In the genomic region with DNA sequence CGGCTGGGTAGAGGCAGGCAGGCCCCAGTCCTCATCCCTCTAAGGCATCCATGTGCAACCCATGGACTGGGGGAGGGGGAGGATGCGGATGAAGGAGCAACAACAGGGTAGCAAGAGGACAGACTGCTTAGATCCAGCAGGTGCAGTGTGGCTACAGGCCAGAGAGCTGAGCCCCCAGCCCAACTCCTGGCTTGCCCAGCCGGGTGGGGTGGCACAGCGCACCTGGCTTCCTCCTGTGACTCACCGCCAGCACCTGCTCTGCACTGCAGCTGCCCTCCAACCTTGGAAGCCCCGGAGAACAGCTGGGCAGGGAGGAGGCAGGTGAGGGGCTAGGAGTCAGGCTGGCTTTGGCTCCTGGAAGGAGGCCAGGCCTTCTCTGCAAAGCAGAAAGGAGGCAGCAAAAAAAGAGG, we compare ENCODE assay signal across 9 mouse cellular contexts. TPM values are rescaled to one million over a fixed set of nuclear protein-coding genes. Genes with fewer than 3 reads are reported as not detected.
DNase-seq lines count a peak whose midpoint lies in the region; ATAC-seq and TF ChIP-seq lines count a peak whose summit lies in the region.
"Had no signal": no experiment of that assay in that cellular context is flagged by ENCODE, and none has a peak within 500 bp of the region (broad histone marks: within the 10 kb centered on the region; RNA-seq: fewer than 3 reads in every experiment).

No protein-coding gene starts in this region.

- no peak for DNase-seq in heart, postnatal 4 days
- peak; percentile 13 for DNase-seq in MEL (ENCODE audit: low read depth, low spot score)
- DNase-seq in hindbrain, embryonic 10.5 days (ENCODE audit: low spot score), result no peak
- no peak for DNase-seq in midbrain, embryonic 14.5 days
- no peak for DNase-seq in left cerebral cortex, adult 8-10 months (ENCODE audit: low spot score in 2 of 2)
- DNase-seq in spleen, postnatal 14 days (ENCODE audit: low spot score in 2 of 2), result no peak
- no peak for DNase-seq in layer of hippocampus, adult 9-11 months

- no peaks in the 10 kb centered on the region for H3K36me3 ChIP-seq in heart, embryonic 13.5 days
- H3K36me3 ChIP-seq in MEL (ENCODE audit: control insufficient read depth in 1 of 2, insufficient read depth in 2 of 2, low read length in 2 of 2), result no peaks in the 10 kb centered on the region
- no peaks in the 10 kb centered on the region for H3K36me3 ChIP-seq in hindbrain, embryonic 10.5 days
- H3K36me3 ChIP-seq in midbrain, embryonic 14.5 days (ENCODE audit: control insufficient read depth, insufficient read depth, low read length), result no peaks in the 10 kb centered on the region

- 36% methylated on average over 6 of the region's 6 CpGs for WGBS in heart, embryonic 13.5 days
- WGBS in hindbrain, embryonic 10.5 days, result 22% methylated on average over 6 of the region's 6 CpGs
- 16% methylated on average over 6 of the region's 6 CpGs for WGBS in midbrain, embryonic 14.5 days

- no peak for ATAC-seq in heart, embryonic 13.5 days (ENCODE audit: extremely low read depth, insufficient number of reproducible peaks, low FRiP score, low TSS enrichment)
- ATAC-seq in midbrain, embryonic 14.5 days (ENCODE audit: low FRiP score, low TSS enrichment), result peak; percentile 42
- ATAC-seq: Patski had no signal

- no peak for TF ChIP-seq CTCF in MEL (IDR thresholded peaks at IDR 0.05 in 2 of 3, conservative IDR thresholded peaks at IDR 0.05 in 1 of 3; ENCODE audit: control insufficient read depth in 1 of 3, insufficient read depth in 1 of 3, low read depth in 2 of 3, low read length in 3 of 3, poor library complexity in 1 of 3, severe bottlenecking in 1 of 3)

- H3K4me1 ChIP-seq in heart, embryonic 13.5 days, result peaks cover 75% of the 10 kb centered on the region
- no peaks in the 10 kb centered on the region for H3K4me1 ChIP-seq in MEL (ENCODE audit: control insufficient read depth in 1 of 2, insufficient read depth in 2 of 2, low read length in 2 of 2)
- peaks cover 65% of the 10 kb centered on the region for H3K4me1 ChIP-seq in hindbrain, embryonic 10.5 days (replicated peaks)
- peaks cover 19% of the 10 kb centered on the region for H3K4me1 ChIP-seq in midbrain, embryonic 14.5 days (ENCODE audit: control insufficient read depth, insufficient read depth, low read length)

- H3K4me3 ChIP-seq in heart, embryonic 13.5 days, result peak overlapping the region; percentile 37
- H3K4me3 ChIP-seq in MEL (ENCODE audit: control insufficient read depth in 1 of 2, insufficient read depth in 1 of 2, low read depth in 2 of 2, low read length in 2 of 2), result no peak overlapping the region
- peak overlapping the region; percentile 37 for H3K4me3 ChIP-seq in hindbrain, embryonic 10.5 days
- H3K4me3 ChIP-seq in midbrain, embryonic 14.5 days (replicated peaks; ENCODE audit: low read depth, low read length), result no peak overlapping the region

- H3K9me3 ChIP-seq in heart, embryonic 13.5 days, result no peaks in the 10 kb centered on the region
- H3K9me3 ChIP-seq in MEL (replicated peaks; ENCODE audit: insufficient read depth, low read length), result no peaks in the 10 kb centered on the region
- H3K9me3 ChIP-seq in hindbrain, embryonic 10.5 days, result no peaks in the 10 kb centered on the region
- no peaks in the 10 kb centered on the region for H3K9me3 ChIP-seq in midbrain, embryonic 14.5 days (ENCODE audit: control insufficient read depth, low read length)

- no peaks in the 10 kb centered on the region for H3K27me3 ChIP-seq in heart, embryonic 13.5 days (replicated peaks)
- H3K27me3 ChIP-seq in MEL (ENCODE audit: control insufficient read depth in 1 of 2, insufficient read depth in 2 of 2, low read length in 2 of 2), result no peaks in the 10 kb centered on the region
- peaks cover 4% of the 10 kb centered on the region for H3K27me3 ChIP-seq in hindbrain, embryonic 10.5 days (ENCODE audit: insufficient read depth, poor library complexity, severe bottlenecking)
- no peaks in the 10 kb centered on the region for H3K27me3 ChIP-seq in midbrain, embryonic 14.5 days (ENCODE audit: control insufficient read depth, insufficient read depth, low read length)
- H3K27me3 ChIP-seq: Patski had no signal

- H3K9ac ChIP-seq in heart, embryonic 13.5 days, result peak overlapping the region; percentile 71
- no peak overlapping the region for H3K9ac ChIP-seq in MEL (ENCODE audit: control insufficient read depth, low read depth, low read length, poor library complexity, severe bottlenecking)
- H3K9ac ChIP-seq in midbrain, embryonic 14.5 days (replicated peaks; ENCODE audit: low read length), result peak overlapping the region; percentile 43; the same call in 1 of the 2 replicates

- no peaks in the 10 kb centered on the region for H3K79me2 ChIP-seq in MEL (ENCODE audit: control insufficient read depth, insufficient read depth, low read length, poor library complexity)

- no peak for TF ChIP-seq RAD21 in MEL (IDR thresholded peaks at IDR 0.05; ENCODE audit: low read depth, low read length)

- TF ChIP-seq EP300 in MEL (IDR thresholded peaks at IDR 0.05; ENCODE audit: low read depth in 1 of 2, low read length in 2 of 2), result no peak

- peak overlapping the region; percentile 68 for H3K4me2 ChIP-seq in heart, embryonic 13.5 days
- peak overlapping the region; percentile 24 for H3K4me2 ChIP-seq in midbrain, embryonic 14.5 days (ENCODE audit: low read length)

- peak overlapping the region; percentile 93 for H3K27ac ChIP-seq in heart, embryonic 13.5 days (replicated peaks)
- no peak overlapping the region for H3K27ac ChIP-seq in MEL (ENCODE audit: control insufficient read depth, low read depth, low read length)
- H3K27ac ChIP-seq in hindbrain, embryonic 10.5 days, result peak overlapping the region; percentile 90
- peak overlapping the region; percentile 80 for H3K27ac ChIP-seq in midbrain, embryonic 14.5 days (replicated peaks; ENCODE audit: low read depth, low read length)

- no peak for TF ChIP-seq POLR2A in MEL (IDR thresholded peaks at IDR 0.05; ENCODE audit: control insufficient read depth in 1 of 2, insufficient read depth in 1 of 2, low read depth in 1 of 2, low read length in 2 of 2, poor library complexity in 1 of 2)

TF ChIP-seq in MEL, 35 proteins besides CTCF, POLR2A, EP300 and RAD21 (continues in another document):
- TF ChIP-seq NELFE (IDR thresholded peaks at IDR 0.05; ENCODE audit: low read depth, low read length), result no peak
- TF ChIP-seq USF1 (IDR thresholded peaks at IDR 0.05; ENCODE audit: low read depth, low read length), result no peak
- no peak for TF ChIP-seq MEF2A (IDR thresholded peaks at IDR 0.05; ENCODE audit: extremely low read depth, insufficient replicate concordance, low read depth, low read length, poor library complexity, severe bottlenecking)
- no peak for TF ChIP-seq ELF1 (IDR thresholded peaks at IDR 0.05; ENCODE audit: low read depth, low read length)
- TF ChIP-seq SMC3 (IDR thresholded peaks at IDR 0.05; ENCODE audit: low read depth, low read length), result no peak
- no peak for TF ChIP-seq E2F4 (IDR thresholded peaks at IDR 0.05; ENCODE audit: borderline replicate concordance, low read depth, low read length)
- TF ChIP-seq MAFK (IDR thresholded peaks at IDR 0.05; ENCODE audit: borderline replicate concordance, low read depth, low read length), result no peak
- TF ChIP-seq CHD1 (IDR thresholded peaks at IDR 0.05; ENCODE audit: low read depth, low read length), result no peak
- TF ChIP-seq MXI1 (IDR thresholded peaks at IDR 0.05; ENCODE audit: low read depth, low read length), result no peak
- no peak for TF ChIP-seq MYB (IDR thresholded peaks at IDR 0.05; ENCODE audit: low read depth, low read length)

RNA-seq across cellular contexts. Expression of a gene that starts 21.8 kb away (rescaled TPM):
- 10.0 and 10.2 TPM in 2 replicates for polyA plus RNA-seq in heart, embryonic 13.5 days (2015; fragmentation: Nextera tagmentation; extraction: Ambion mirVana)
- 10 to 100 TPM; 26.7 to 31.2 TPM for total RNA-seq in heart, postnatal 4 days (2021)
- total RNA-seq in MEL (2012; rRNA removed), result 0.19 and 0.33 TPM in 2 replicates
- 1 to 10 TPM in 1 of 2 experiments, not detected in 1; 1.4 TPM for polyA plus RNA-seq in MEL (2012; ENCODE audit: insufficient read depth in 1 of 2, insufficient read length in 2 of 2, low read depth in 1 of 2, low replicate concordance in 2 of 2, missing spikeins in 1 of 2)
- polyA plus RNA-seq in hindbrain, embryonic 10.5 days (2016; fragmentation: Nextera tagmentation; extraction: Ambion mirVana), result 25.4 and 29.6 TPM in 2 replicates
- polyA plus RNA-seq in midbrain, embryonic 14.5 days (2014; fragmentation: Nextera tagmentation; extraction: Ambion mirVana), result 4.7 and 8.7 TPM in 2 replicates
- total RNA-seq in left cerebral cortex, adult 8-10 months (2022), result 10 to 100 TPM; 16.1 to 23.4 (median 19.2) TPM

RNA-seq across cellular contexts. Expression of a gene that starts 32.7 kb away (rescaled TPM):
- 23.6 and 27.2 TPM in 2 replicates for polyA plus RNA-seq in heart, embryonic 13.5 days (2015; fragmentation: Nextera tagmentation; extraction: Ambion mirVana)
- 10 to 100 TPM; 16.0 to 18.5 TPM for total RNA-seq in heart, postnatal 4 days (2021)
- 8.8 and 9.7 TPM in 2 replicates for total RNA-seq in MEL (2012; rRNA removed)
- polyA plus RNA-seq in MEL (2012; ENCODE audit: insufficient read depth in 1 of 2, insufficient read length in 2 of 2, low read depth in 1 of 2, low replicate concordance in 2 of 2, missing spikeins in 1 of 2), result 10 to 100 TPM in 1 of 2 experiments, not detected in 1; 14.4 TPM
- 16.9 and 20.6 TPM in 2 replicates for polyA plus RNA-seq in hindbrain, embryonic 10.5 days (2016; fragmentation: Nextera tagmentation; extraction: Ambion mirVana)
- 22.3 and 28.5 TPM in 2 replicates for polyA plus RNA-seq in midbrain, embryonic 14.5 days (2014; fragmentation: Nextera tagmentation; extraction: Ambion mirVana)
- total RNA-seq in left cerebral cortex, adult 8-10 months (2022), result 10 to 100 TPM; 13.1 to 17.0 (median 14.9) TPM

RNA-seq across cellular contexts. Expression of a gene that starts 40.8 kb away (rescaled TPM):
- polyA plus RNA-seq in heart, embryonic 13.5 days (2015; fragmentation: Nextera tagmentation; extraction: Ambion mirVana), result not detected in 2 replicates
- 10 to 100 TPM; 48.6 to 69.8 TPM for total RNA-seq in heart, postnatal 4 days (2021)
- total RNA-seq in MEL (2012; rRNA removed), result not detected in 2 replicates
- polyA plus RNA-seq in MEL (2012; ENCODE audit: insufficient read depth in 1 of 2, insufficient read length in 2 of 2, low read depth in 1 of 2, low replicate concordance in 2 of 2, missing spikeins in 1 of 2), result under 1 TPM in 1 of 2 experiments, not detected in 1; 0.74 TPM
- 0.75 TPM in 1 of 2 replicates, not detected in the other for polyA plus RNA-seq in hindbrain, embryonic 10.5 days (2016; fragmentation: Nextera tagmentation; extraction: Ambion mirVana)
- polyA plus RNA-seq in midbrain, embryonic 14.5 days (2014; fragmentation: Nextera tagmentation; extraction: Ambion mirVana), result not detected in 2 replicates
- total RNA-seq in left cerebral cortex, adult 8-10 months (2022), result not detected

RNA-seq across cellular contexts. Expression of a gene that starts 43.3 kb away (rescaled TPM):
- polyA plus RNA-seq in heart, embryonic 13.5 days (2015; fragmentation: Nextera tagmentation; extraction: Ambion mirVana), result 17.7 and 20.1 TPM in 2 replicates
- total RNA-seq in heart, postnatal 4 days (2021), result 100 to 1,000 TPM; 151 to 159 TPM
- total RNA-seq in MEL (2012; rRNA removed), result 2.0 and 2.9 TPM in 2 replicates
- polyA plus RNA-seq in MEL (2012; ENCODE audit: insufficient read depth in 1 of 2, insufficient read length in 2 of 2, low read depth in 1 of 2, low replicate concordance in 2 of 2, missing spikeins in 1 of 2), result 1 to 10 TPM in 1 of 2 experiments, not detected in 1; 3.7 TPM
- 15.7 and 18.0 TPM in 2 replicates for polyA plus RNA-seq in hindbrain, embryonic 10.5 days (2016; fragmentation: Nextera tagmentation; extraction: Ambion mirVana)
- polyA plus RNA-seq in midbrain, embryonic 14.5 days (2014; fragmentation: Nextera tagmentation; extraction: Ambion mirVana), result 10.4 and 10.5 TPM in 2 replicates
- 1 to 10 TPM; 3.9 to 6.0 (median 5.0) TPM for total RNA-seq in left cerebral cortex, adult 8-10 months (2022)

Comparison
In these comparisons a context has a peak if more than half of its experiments do, and no peak if none do; other contexts are left out.
1. H3K4me3 ChIP-seq: peak in heart, embryonic 13.5 days (single experiment) and hindbrain, embryonic 10.5 days (single experiment); none in MEL (0 of 2) and midbrain, embryonic 14.5 days (single experiment).